Mouse (Mus musculus): ENCODE measurements around the gene Tac4.

- no peak for TF ChIP-seq CTCF (IDR thresholded peaks at IDR 0.05; ENCODE audit: extremely low read depth, insufficient read depth, insufficient read length, insufficient replicate concordance)
- TF ChIP-seq POLR2A (IDR thresholded peaks at IDR 0.05; ENCODE audit: low read depth, low read length), result no peak
Observed at GRCm38 (mm10) chr11:95261178-95261751, at the start of gene Tac4.
